Mouse (Mus musculus) adrenal gland, postnatal 14 days (tissue): ENCODE measurements around the gene Hsp90aa1. TPM values are rescaled to one million over a fixed set of nuclear protein-coding genes. Genes with fewer than 3 reads are reported as not detected.
"Not testable (repeated sequence)": the region's sequence is repeated elsewhere in the genome, so short reads cannot be mapped to it uniquely, and the experiment has no call there.

Experiments
- DNase-seq: peaks from one replicate; pipeline ENCODE4 v3.0.0; 2021; ENCODE audit warnings: mixed read lengths
- long read RNA-seq, 2 experiments: library from polyadenylated mRNA; stranded (forward); transcript quantifications; one replicate each; pipeline ENCODE4 v2.0.0; 2021
- total RNA-seq: library from RNA; stranded (reverse); gene quantifications from 2 replicates; pipeline ENCODE4 v1.2.3, GENCODE M21; 2021

Hsp90aa1 gene
- total RNA-seq = 325 and 436 TPM in 2 replicates
- long read RNA-seq, experiment 1, transcript Hsp90aa1-202 (11 exons, 3,281 nt) = major isoform, 164 of 190 reads
- long read RNA-seq, experiment 1, partial matches to known transcripts = 22 of 190 reads
- long read RNA-seq, experiment 1, other reads (novel, unspliced or antisense) = 3 of 190 reads
- long read RNA-seq, experiment 2, transcript Hsp90aa1-202 (11 exons, 3,281 nt) = major isoform, 130 of 166 reads
- long read RNA-seq, experiment 2, partial matches to known transcripts = 32 of 166 reads
- long read RNA-seq, experiment 2, other reads (novel, unspliced or antisense) = 3 of 166 reads

GRCm38 (mm10) chr12:110702556-110702955 is at the start of gene Hsp90aa1:
Hsp90aa1 (minus strand) TSS chr12:110702728.
- DNase-seq = no peak

GRCm38 (mm10) chr12:110750770-110751439 is 48.4 kb upstream of the Hsp90aa1 start:
- no peak for DNase-seq

DNA sequence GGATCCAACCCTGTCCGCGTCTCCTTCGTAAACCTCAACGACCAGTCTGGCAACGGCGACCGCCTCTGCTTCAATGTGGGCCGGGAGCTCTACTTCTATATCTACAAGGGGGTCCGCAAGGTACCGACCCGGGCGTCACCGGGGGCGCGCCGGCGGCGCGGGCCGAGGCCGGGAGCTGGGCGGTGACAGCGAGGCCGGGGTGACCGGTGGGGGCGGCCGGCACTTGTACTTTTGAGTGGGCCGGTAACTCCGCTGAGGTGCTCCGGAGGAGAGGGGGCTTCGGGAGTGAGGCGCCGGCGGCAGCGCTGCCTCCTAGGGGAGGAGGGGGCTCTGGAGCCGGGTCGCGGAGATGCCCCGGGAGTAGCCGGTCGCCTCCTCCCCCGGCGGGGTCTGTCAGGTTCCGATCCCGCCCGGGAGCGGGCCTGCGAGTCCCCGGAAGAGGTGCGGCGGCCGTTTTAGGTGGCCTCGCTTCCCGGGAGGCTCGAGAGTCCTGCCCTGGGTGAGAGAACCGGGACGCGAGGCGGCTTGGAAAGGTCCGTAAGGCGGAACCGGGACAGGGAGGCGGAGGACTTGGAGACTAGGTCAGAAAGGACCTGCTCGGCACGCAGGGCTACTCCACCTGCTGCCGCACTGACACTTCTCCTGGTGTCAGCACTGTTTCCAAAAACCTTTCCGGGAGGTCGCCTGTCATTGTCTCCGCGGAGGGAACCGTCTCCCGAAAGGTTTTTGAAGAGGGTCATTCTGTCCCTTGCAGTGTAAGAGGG is 35.8 kb upstream of the Hsp90aa1 start:
- peak; percentile 58 for DNase-seq

DNA sequence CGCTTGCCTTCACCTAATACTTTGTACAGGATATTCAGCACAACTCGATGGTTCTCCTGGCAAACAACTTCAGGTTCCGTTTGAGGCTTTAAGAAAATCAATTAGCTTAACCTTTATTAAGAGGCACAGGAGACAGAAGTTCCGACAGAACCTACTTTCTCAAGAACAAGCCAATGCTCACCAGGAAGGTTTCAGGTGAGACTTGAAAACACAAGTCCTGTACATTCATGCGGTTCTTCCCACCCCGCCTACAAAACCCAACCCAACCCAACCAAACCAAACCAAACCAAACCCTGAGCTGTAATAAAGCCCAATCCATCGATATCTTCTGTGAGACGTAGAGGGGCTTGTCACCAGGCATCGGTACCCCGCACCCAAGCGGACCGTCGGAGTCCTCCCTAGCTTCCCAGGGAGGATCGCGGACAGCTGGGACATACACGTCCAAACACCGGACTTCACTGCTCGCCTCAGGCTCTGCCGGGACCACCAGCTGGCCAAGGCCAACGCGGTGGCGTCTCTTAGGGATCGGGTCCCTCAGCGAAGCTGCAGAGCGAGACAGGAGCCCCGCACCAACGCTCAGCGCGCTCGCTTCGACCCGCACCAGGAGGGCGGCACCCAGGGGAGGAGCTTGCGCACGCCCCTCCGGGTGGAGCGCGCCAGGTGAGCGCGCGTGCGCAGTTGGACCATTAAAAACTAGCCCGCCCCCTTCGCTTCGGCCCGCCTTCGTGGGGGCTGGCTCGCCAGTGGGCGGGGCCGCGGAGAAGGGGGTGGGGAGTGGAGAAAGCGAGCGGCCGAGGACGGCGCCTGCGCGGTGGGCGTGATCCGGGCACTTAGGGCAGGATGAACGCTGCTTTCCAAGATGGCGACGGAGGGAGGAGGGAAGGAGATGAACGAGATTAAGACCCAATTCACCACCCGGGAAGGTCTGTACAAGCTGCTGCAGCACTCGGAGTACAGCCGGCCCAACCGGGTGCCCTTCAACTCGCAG is 34.9 kb upstream of the Hsp90aa1 start, which contains the start of gene Wdr20:
Wdr20 (plus strand) TSS at position 775 of the 988 bp plus-strand sequence.
- peak; percentile 100 for DNase-seq

DNA sequence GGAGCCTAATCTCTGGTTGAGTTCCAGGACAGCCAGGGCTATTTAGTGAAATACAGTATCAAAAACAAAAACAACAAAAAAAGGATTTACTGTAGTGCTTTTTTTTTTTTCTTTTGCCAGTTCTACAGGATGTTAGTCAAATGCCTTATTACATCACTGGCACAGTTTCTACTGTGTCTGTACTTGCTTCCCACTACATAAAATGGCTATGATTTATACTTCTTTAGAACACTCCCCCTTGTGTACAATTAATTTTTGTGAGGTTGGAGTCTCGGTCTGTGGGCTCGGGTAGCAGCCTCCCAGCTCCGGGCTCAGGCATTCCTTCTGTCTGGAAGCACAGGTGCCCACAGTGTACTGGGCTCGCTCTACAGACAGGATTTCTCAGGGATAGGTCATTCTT is 34.1 kb upstream of the Hsp90aa1 start:
- no peak for DNase-seq

DNA sequence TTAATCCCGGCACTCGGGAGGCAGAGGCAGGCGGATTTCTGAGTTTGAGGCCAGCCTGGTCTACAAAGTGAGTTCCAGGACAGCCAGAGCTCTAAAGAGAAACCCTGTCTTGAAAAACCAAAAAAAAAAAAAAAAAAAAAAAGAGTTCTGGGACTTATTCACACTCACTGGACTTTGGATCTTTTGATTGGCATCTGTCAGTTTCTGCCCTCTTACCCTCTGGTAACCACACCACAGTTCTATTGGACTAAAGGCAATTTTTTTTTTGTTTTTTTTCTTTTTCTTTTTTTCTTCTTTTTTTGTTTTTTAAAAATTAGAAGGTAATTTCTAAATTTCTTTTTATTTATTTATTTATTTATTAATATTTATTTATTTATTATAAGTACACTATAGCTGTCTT is 30.7 kb upstream of the Hsp90aa1 start:
- not testable (repeated sequence) for DNase-seq

DNA sequence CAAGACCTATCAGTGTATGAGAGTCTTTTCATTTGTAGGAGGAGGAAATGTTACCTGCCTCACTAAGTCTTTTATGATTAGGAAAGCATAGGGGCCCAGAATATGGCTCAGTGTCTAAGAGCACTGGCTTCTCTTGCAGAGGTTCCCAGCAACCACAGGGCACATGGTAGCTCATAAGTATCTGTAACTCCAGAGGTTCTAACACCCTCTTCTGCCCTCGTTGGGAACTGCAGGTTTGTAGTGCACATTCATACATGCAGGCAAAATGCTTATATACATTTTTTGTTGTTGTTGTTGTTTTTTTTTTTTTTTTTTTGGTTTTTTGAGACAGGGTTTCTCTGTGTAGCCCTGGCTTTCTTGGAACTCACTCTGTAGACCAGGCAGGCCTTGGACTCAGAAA is 23.9 kb upstream of the Hsp90aa1 start:
- DNase-seq = no peak

DNA sequence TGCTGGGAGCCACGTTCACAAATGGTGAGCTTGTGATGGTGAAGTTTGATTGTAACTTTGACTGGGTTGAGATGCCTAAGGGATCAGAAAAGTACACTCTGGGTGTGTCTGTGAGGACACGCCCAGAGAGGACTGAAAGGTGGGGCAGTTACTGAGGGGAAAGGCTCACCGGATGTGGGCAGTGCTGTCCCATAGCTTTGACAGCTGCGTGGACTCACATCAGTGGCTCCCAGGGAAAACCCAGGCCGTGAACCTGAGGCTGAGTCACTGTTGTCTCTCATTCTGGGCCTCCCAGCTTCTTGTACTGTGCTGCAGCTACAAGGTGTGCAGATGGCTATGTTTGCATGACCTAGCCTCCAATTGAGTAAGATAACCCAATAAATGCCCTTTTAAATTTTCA is 23.0 kb upstream of the Hsp90aa1 start:
- DNase-seq = no peak

GRCm38 (mm10) chr12:110725051-110725450 is 22.5 kb upstream of the Hsp90aa1 start:
- no peak for DNase-seq

DNA sequence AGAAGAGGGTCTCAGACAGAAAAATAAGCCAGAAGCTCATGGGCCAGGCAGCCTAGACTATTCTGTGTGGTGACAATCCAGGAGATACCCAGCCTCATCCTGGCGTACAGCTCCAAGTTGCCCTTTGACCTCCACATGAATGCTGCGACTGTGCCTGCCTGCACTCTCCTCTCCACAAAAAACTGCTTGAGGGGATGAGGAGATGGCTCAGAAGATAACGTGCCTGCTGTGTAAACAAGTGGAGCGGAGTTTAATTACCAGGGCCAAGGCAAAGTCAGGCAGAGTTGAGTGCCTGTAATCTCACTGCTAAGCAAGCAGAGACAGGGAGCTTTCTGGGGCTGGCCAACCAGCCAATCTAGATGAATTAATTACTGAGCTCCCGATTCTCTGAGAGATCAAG is 13.5 kb upstream of the Hsp90aa1 start:
- no peak for DNase-seq

- DNase-seq = no peak
These were observed 11.7 kb upstream of the Hsp90aa1 start for GRCm38 (mm10) chr12:110714215-110714614.

- no peak for DNase-seq
These were observed 11.3 kb upstream of the Hsp90aa1 start for GRCm38 (mm10) chr12:110713784-110714183.

- DNase-seq = no peak
These were observed 8.7 kb upstream of the Hsp90aa1 start for GRCm38 (mm10) chr12:110711270-110711669.

GRCm38 (mm10) chr12:110707451-110707850 is 4.9 kb upstream of the Hsp90aa1 start:
- DNase-seq = no peak

DNA sequence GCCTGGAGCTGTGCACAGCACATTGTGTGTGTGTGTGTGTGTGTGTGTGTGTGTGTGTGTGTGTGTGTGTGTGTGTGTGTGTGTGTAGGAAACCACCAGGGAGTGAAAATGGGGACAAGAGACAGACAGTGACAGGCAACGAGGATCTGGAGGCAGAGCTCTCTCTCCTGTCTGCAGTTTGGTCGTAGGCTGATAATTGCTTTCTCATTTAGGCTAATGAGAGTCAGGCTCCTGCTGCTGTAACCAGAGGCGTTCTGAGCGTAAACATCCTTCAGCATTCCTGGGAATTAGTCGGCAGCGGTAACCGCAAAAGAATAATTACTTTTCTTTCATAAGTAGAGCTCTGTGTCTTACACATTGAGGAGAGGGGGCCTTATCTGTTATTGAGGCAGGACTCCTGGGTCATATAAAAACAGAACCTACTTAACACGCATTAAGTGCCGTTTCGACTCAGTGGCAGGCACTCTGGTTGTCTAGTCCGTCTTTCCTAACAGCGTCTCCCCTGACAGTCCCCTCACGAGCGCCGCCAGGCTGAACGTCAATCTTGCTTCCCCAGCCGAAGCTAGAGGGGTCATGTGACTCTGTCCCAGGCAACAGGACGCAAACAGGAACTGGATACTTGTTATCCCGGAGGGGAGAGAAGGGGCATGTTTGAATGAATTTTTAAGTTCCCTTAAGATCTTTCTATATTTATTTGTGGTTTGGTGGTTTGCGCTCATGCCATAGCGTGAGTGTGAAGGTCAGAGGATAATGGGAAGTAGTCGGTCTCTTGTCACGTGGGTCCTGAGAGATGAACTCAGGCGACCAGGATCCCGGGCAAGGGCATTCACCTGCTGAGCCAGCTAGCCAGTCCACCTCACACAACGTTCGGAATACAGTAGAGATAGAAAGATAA is 4.1 kb upstream of the Hsp90aa1 start:
- peak; percentile 79 for DNase-seq

DNA sequence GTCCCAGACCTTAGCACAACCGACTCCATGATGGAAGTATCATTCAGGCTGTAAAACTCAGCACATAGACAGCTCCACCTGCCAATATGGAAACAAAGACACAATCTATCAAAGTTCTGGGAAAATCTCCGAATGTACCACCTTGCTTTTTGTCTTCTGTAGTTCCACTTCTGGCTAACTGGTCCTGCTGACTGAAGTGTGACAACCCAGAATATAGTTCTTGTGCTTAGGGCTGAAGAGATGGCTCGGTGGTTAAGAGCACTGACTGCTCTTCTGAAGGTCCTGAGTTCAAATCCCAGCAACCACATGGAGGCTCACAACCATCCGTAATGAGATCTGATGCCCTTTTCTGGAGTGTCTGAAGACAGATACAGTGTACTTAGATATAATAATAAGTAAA is 2.9 kb upstream of the Hsp90aa1 start:
- DNase-seq = not testable (repeated sequence)

- no peak for DNase-seq
These were observed 1.2 kb upstream of the Hsp90aa1 start for GRCm38 (mm10) chr12:110703682-110704081.

DNA sequence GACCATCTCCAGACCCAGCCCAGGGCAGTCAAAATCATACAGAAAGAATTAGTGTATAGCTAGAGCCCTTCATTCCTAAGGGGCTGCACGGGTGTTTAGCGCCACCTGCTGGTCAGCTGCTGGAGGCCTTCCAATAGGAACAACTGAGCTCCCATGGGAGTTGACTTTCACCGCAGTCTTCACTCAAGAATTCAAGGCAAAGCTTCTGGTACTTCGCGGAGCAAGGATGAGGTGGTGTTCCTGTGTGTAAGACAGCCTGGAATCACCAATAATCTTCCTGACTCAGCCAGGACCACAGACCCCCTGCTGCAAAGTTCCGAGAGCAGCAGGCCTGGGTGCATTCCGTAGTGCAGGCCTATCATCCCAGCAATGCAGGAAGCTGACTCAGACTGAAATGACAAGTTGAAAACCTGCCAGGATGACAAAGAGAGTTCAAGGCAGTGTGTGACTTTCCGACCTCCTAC is 512 bp upstream of the Hsp90aa1 start:
- peak; percentile 94 for DNase-seq

- not testable (repeated sequence) for DNase-seq
These were observed 1.2 kb downstream of the Hsp90aa1 start for GRCm38 (mm10) chr12:110701363-110701762.

DNA sequence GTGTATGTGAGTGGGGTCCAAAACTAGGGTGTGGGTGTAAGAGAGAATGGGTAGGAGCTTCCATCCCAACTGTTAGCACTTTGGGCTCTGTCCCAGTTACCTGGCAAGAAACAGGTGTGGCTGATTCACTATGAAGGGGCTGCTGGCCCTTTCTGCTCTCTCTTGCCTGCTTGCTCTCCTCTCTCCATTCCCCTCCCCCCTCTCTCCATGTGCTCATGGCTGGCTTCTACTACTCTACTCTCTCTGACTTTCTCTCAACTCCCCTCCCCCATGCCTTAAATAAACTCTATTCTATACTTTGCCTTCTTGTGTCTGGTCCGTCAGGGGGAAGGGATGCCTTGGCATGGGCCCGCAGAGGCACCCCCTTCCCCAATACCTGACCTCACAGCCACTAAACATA is 1.8 kb downstream of the Hsp90aa1 start:
- no peak for DNase-seq

GRCm38 (mm10) chr12:110699171-110699547 is 3.4 kb downstream of the Hsp90aa1 start:
- DNase-seq = no peak
